Mouse (Mus musculus): ENCODE results near the gene Fcgrt.

Gene Fcgrt

GRCm38 (mm10) chr7:45048001-45048890 is 55.4 kb downstream of the Fcgrt start:
- Histone ChIP-seq H3K9me3 (ENCODE audit: low read length) (no peaks in the 10 kb centered on the region), H3K4me1 (replicated peaks; ENCODE audit: low read depth, low read length) (peaks cover 74% of the 10 kb centered on the region), H3K27me3 (ENCODE audit: insufficient read depth, low read length) (no peaks in the 10 kb centered on the region), H3K4me3 (replicated peaks; ENCODE audit: low read length) (peak overlapping the region; percentile 67), H3K36me3 (ENCODE audit: insufficient read depth, low read length) (peaks cover 67% of the 10 kb centered on the region)
- TF ChIP-seq NANOG (IDR thresholded peaks at IDR 0.05; ENCODE audit: borderline replicate concordance, low read length) (no peak), CTCF (conservative IDR thresholded peaks at IDR 0.05; ENCODE audit: low read length) (no peak), POU5F1 (IDR thresholded peaks at IDR 0.05; ENCODE audit: borderline replicate concordance, low read length) (no peak)

- no peak for TF ChIP-seq CTCF (conservative IDR thresholded peaks at IDR 0.05; ENCODE audit: low read length)
- no peak for TF ChIP-seq NANOG (IDR thresholded peaks at IDR 0.05; ENCODE audit: borderline replicate concordance, low read length)
- no peak for TF ChIP-seq POU5F1 (IDR thresholded peaks at IDR 0.05; ENCODE audit: borderline replicate concordance, low read length)
- Histone ChIP-seq H3K4me3 (replicated peaks; ENCODE audit: low read length) (peak overlapping the region; percentile 67), H3K9me3 (ENCODE audit: low read length) (no peaks in the 10 kb centered on the region), H3K36me3 (ENCODE audit: insufficient read depth, low read length) (peaks cover 75% of the 10 kb centered on the region), H3K4me1 (replicated peaks; ENCODE audit: low read depth, low read length) (peaks cover 79% of the 10 kb centered on the region), H3K27me3 (ENCODE audit: insufficient read depth, low read length) (no peaks in the 10 kb centered on the region)
Measured at GRCm38 (mm10) chr7:45047491-45047890, 56.2 kb downstream of the Fcgrt start.

GRCm38 (mm10) chr7:45046853-45047350 is 56.7 kb downstream of the Fcgrt start:
- Histone ChIP-seq H3K4me1 (replicated peaks; ENCODE audit: low read depth, low read length) (peaks cover 76% of the 10 kb centered on the region), H3K4me3 (replicated peaks; ENCODE audit: low read length) (peak overlapping the region; percentile 67), H3K36me3 (ENCODE audit: insufficient read depth, low read length) (peaks cover 81% of the 10 kb centered on the region), H3K9me3 (ENCODE audit: low read length) (no peaks in the 10 kb centered on the region), H3K27me3 (ENCODE audit: insufficient read depth, low read length) (no peaks in the 10 kb centered on the region)
- TF ChIP-seq NANOG (IDR thresholded peaks at IDR 0.05; ENCODE audit: borderline replicate concordance, low read length), result no peak

- Histone ChIP-seq H3K9me3 (ENCODE audit: low read length) (no peaks in the 10 kb centered on the region), H3K36me3 (ENCODE audit: insufficient read depth, low read length) (peaks cover 92% of the 10 kb centered on the region), H3K4me3 (replicated peaks; ENCODE audit: low read length) (peak overlapping the region; percentile 41; the same call in 1 of the 2 replicates), H3K27me3 (ENCODE audit: insufficient read depth, low read length) (no peaks in the 10 kb centered on the region), H3K4me1 (replicated peaks; ENCODE audit: low read depth, low read length) (peaks cover 69% of the 10 kb centered on the region)
- no peak for TF ChIP-seq POU5F1 (IDR thresholded peaks at IDR 0.05; ENCODE audit: borderline replicate concordance, low read length)
- TF ChIP-seq CTCF (conservative IDR thresholded peaks at IDR 0.05; ENCODE audit: low read length), result no peak
- no peak for TF ChIP-seq NANOG (IDR thresholded peaks at IDR 0.05; ENCODE audit: borderline replicate concordance, low read length)
Measured at GRCm38 (mm10) chr7:45045741-45046140, 57.9 kb downstream of the Fcgrt start.

- peak overlapping the region; percentile 49; the same call in 1 of the 2 replicates for H3K4me3 ChIP-seq (replicated peaks; ENCODE audit: low read length)
- H3K27me3 ChIP-seq (ENCODE audit: insufficient read depth, low read length), result no peaks in the 10 kb centered on the region
- peaks cover 49% of the 10 kb centered on the region for H3K4me1 ChIP-seq (replicated peaks; ENCODE audit: low read depth, low read length)
- no peaks in the 10 kb centered on the region for H3K9me3 ChIP-seq (ENCODE audit: low read length)
- TF ChIP-seq NANOG (IDR thresholded peaks at IDR 0.05; ENCODE audit: borderline replicate concordance, low read length), result no peak
- no peak for TF ChIP-seq CTCF (conservative IDR thresholded peaks at IDR 0.05; ENCODE audit: low read length)
- no peak for TF ChIP-seq POU5F1 (IDR thresholded peaks at IDR 0.05; ENCODE audit: borderline replicate concordance, low read length)
- peaks cover 93% of the 10 kb centered on the region for H3K36me3 ChIP-seq (ENCODE audit: insufficient read depth, low read length)
Measured at GRCm38 (mm10) chr7:45043307-45043706, 60.3 kb downstream of the Fcgrt start.

All from E14TG2a.4 (cell line).